Mouse (Mus musculus) brain, embryonic 14.5 days (tissue): ENCODE measurements at regions not wholly inside any gene's neighbourhood (a gene's known extent, or its start where the extent isn't known, plus 50 kb on each side); places are given as distances from the start of the nearest gene placed in this dataset.

Experiments
- DNase-seq: peaks from one replicate; pipeline ENCODE4 v3.0.0-alpha.2; 2011; ENCODE audit warnings: low read depth
- CTCF ChIP-seq: fragments of 200-500 bp; IDR thresholded peaks from 2 replicates; pipeline ENCODE4 v1.5.1; 2012; ENCODE audit warnings: inconsistent platforms, mild to moderate bottlenecking, moderate library complexity, borderline replicate concordance; ENCODE audit not compliant: insufficient read depth, insufficient read length; ENCODE audit errors: extremely low read depth
- POLR2A ChIP-seq: fragments of 200-500 bp; IDR thresholded peaks from 2 replicates; pipeline ENCODE4 v1.6.1; 2012; ENCODE audit warnings: mild to moderate bottlenecking, inconsistent platforms, borderline replicate concordance; ENCODE audit not compliant: poor library complexity, insufficient read depth, insufficient read length, severe bottlenecking; ENCODE audit errors: extremely low read depth

DNA sequence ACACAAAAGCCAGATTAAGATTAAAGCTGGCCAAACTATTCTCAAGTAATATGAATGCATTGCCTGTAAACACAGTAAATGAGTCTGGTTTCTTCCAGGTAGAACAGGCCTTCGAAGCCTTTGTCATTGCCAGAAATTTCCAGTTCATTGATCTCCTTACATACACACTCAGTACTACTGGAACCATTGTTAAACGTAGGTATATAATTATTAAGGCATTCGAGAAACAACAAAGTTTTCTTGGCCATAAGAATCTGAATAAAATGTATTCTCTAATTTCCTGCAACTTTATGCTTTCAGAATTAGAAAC, 337.5 kb downstream of the Hs3st1 start:
- no peak for DNase-seq

DNA sequence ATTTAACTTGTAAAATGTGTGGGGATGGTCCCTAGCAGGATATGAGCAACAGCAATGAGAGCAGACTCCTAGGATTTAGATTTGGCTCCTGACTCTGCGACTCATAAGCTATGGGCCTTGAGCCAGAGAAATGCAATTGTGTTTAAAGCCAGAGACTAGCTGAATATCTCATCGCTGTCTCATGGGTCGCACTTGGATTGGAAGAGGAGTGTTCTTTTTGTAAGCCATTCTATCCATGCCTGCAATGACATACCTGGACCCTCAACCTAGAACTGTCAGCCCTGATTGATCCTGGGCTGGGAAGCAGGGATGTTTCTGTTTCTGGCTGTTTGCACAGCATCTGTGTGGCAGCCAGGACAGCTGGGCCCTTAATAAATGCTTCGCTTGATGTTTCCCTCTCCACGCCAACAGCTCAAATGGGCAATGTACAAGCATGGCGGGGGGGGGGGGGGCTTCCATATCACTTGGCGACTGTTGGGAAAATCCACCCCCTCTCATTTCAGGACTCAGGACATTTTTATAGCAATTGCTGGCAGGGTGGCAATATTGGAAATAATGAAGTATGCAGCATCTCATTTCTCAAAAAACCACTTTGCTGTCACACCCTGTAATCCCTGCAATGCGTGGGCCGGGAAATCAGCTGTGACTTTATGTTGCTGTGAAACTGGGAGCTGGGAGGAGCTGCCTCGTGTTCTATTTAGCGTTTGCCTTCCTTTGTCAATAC, 338.0 kb downstream of the Hs3st1 start:
- peak; percentile 63 for DNase-seq
- TF ChIP-seq POLR2A, result no peak
- TF ChIP-seq CTCF, result no peak

More for the DNA sequence above, 337.5 kb downstream of the Hs3st1 start:
- no peak for TF ChIP-seq CTCF
- TF ChIP-seq POLR2A, result no peak

DNA sequence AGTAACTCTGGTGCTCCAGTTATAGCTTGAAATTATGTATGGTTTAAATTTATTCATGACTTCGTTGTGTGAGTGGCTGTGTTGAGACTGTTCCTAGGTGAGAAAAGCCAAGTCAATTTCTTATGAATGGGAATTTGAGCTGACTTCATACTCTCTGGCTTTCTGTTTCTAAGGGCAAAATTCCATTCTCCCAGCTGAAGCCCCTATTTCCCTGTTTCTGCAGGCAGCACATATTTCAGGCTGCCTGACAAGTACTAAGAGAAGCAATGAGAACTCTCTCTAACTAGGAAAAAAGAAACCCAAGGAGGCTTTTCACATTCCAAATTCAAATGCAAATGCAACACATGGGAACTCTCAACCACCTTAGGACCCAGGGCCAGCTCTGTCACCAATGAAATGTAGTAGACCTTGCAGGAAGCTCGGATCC, 338.7 kb downstream of the Hs3st1 start:
- TF ChIP-seq POLR2A, result no peak
- DNase-seq, result peak; percentile 44

DNA sequence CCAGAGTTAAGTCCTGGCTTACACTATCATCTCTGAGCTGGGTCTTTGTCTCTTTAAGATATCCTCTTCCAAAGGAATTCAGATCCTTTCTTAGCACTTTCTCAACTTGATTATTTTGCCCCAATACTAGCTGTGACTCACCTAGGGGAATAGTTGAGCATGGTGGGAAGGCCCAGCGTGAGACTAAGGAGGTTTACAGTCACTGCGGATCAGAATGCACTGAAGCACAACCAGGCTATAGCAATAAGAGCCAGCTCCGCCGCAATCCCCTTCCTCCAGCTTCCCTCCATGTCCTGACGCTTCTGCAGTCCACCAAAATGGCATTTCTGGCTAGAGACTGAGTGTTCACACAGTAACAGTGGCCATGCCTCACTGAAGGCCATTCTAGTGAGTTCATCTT, 342.5 kb downstream of the Hs3st1 start:
- no peak for TF ChIP-seq POLR2A
- TF ChIP-seq CTCF, result no peak
- DNase-seq, result no peak

DNA sequence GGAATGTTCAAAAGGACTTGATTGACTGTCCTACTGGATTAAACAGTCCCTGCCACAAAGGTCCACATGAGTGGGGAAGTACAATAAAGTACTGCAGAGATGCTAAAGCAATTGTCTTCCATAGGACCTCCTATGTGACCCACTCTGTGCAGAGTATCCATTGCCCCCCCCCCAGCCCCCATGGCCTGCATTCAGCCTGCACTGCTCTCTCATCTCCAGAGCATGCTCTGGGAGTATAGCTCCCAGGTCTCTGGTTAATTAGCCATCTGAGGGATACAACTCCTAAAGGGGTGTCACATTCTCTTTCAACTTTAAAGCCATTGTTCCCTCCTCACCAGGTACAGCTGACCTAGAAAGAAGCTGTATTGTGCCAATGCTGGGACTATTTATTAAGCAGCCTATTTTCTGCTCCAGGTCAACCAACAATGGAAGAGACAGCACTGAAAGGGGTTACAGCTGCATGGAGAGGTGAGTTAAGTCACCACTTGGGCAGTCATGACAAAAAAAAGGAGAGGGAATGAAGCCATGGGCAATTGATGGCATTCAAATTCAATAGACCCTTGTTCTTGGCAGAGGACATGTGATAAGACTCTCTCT, 364.8 kb downstream of the Hs3st1 start:
- TF ChIP-seq CTCF (no peak), POLR2A (no peak)
- DNase-seq, result peak; percentile 39

DNA sequence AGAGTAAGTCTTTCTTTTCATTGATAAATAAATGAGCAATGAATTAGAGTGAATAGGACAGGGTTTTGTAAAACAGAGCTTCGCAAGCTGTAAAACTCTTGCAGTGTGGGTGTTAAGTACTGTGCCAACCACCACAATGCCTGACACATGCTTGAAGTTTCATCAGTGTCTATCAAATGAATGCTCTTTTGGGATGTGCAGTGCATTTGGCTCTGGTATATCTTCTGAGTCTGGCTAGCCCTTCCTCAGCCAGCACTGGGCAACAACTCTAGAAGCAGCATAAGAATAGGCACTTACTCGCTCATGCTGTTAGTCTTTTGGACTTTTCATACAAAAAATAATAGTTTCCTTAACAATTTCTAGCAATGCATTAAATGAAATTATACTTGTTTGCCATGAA, 370.9 kb downstream of the Hs3st1 start:
- DNase-seq, result peak; percentile 31
- TF ChIP-seq CTCF (no peak), POLR2A (no peak)

DNA sequence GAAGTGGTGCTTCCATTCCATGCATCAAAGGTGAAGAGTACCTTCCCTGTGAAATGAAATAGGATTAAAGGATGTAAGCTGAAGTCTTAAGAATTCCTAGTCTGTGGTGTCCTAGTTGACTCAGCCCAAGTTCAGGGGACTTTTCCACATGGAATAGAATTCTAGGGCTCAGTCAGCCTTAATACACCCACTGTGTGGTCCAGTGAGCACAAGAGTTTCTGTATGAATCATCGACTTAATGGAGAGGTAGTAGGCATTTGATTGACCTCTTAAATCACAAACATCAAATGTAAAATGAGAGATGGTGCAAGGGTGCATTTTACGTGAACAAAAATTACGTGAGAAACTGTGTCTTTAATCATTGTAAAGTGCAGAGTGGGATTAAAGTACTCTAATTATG, 381.1 kb downstream of the Hs3st1 start:
- no peak for DNase-seq
- no peak for TF ChIP-seq CTCF
- TF ChIP-seq POLR2A, result no peak

DNA sequence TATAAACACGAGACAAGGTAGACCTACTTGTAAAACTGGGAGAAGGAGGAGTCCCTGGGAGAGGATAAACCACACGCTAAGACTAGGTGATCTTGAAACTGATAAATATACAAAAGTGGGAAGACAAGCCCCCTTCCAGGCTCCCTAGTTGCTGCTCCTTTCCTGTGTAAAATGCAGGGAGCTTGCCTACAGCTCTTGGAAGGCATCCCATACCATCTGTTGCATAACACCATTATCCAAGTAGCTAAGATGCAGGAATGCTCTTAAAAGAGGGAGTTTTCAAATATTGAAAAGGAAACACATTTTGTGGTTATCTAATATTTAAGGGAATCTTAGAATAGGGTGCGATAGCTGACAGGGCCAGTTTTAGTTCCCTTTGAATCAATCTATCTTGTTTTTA, 406.6 kb downstream of the Hs3st1 start:
- TF ChIP-seq POLR2A (no peak), CTCF (no peak)
- DNase-seq, result peak; percentile 76

DNA sequence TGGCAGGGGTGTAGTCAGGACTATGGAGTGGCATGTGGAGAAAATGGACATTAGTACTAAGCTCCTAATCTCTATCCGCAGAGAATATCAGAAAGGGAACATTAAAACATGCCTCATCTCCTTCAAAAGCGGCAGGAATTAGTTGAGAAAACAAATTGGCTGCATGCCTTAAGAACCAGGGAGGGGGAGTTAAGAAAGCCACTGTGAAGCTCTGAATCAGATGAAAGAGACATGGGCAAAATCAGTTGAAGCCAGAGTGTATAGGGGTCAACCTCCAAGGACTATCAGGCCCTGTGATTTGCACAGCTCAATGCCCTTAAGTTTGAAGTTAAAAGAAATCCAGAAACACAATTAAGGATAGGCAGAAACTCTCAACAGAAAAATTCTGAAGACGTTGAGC, 408.3 kb downstream of the Hs3st1 start:
- no peak for TF ChIP-seq POLR2A
- TF ChIP-seq CTCF, result no peak
- DNase-seq, result peak; percentile 66

DNA sequence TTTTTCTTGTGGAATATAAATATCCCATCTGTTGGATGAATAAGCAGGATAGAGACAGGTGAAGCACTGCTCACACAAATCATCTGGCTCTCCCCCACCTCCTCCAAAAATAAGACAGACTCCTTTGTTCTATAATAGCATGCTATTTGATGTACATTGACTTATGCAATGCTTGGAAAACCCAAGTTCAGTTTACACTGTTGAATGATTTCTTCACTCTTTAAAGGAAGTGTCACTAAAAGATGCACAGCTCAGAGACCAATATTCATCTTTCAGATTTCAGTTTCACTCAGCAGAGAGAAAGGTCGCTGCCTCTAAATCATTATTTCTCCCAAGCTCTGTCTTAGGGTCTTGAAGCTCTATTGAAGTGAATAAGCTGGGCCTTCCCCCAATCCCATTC, 417.4 kb downstream of the Hs3st1 start:
- TF ChIP-seq CTCF, result no peak
- no peak for TF ChIP-seq POLR2A
- DNase-seq, result no peak

DNA sequence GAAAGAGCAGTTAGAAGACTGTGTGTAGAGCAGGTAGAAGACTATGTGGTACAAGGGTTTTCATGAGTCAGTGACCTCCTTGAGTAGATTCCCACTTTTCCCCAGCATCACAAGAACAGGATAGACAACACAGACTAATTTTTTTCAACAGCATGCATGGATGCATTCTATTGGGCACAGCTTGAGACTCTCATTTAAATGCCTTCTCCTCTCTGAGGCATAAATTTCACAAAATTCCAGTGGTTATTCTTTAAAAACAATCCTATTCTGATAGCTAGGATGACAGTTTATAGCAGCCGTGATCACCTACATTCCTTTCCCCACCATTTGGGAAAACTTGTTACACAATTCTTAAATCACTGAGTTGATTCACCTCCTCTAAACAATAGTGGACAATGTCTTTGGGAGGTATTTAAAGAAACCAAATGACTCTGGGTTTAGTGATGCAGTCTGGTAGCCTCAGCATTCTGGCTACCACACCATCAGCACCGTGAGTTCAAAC, 418.7 kb downstream of the Hs3st1 start:
- TF ChIP-seq CTCF (no peak), POLR2A (no peak)
- no peak for DNase-seq

DNA sequence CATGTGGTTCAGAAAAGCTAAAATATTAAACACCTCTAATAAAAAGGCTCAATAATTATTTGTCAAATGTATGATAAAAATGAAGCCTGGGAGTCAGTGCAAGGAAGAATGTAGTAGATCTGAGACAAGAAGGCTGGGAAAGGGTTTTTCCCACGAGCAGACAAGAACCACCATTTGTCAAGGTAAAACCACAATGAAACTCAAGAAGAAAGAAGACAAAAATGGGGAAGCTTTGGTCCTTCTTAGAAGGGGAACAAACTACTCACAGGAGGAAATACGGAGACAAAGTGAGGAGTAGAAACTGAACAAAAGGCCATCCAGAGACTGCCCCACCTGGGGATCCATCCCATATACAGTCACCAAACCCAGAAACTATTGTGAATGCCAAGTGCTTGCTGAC, 420.0 kb downstream of the Hs3st1 start:
- TF ChIP-seq CTCF (no peak), POLR2A (no peak)
- no peak for DNase-seq
